8 mouse cellular contexts compared by ENCODE assay signal in the genomic region with DNA sequence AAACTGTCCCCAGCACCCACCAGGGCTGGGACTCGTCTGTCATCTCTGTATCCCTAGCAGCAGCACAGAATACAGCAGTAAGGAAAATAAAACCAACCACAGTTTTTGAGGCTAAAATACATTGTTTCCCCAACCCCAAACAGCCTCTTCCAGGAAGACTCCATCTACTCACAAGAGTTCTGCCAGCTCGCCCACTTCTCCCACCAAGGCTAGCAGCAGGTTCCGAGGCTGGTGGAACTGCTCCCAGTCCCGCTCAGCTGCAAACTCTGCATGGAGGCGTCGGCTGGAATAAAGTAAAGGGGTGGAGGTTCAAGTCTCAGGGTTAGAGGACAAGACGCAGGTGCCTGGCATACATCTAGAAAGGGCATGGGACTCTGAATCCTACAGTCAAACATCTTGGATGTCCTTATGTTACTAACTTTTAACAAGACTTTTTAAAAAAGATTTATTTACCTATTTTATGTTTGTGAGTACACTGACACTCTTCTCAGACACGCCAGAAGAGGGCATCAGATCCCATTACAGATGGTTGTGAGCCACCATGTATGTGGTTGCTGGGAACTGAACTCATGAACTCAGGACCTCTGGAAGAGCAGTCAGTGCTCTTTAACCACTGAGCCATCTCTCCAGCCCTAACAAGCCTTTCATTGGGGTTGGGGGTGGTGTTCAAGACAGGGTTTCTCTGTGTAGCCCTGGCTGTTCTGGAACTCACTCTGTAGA. TPM values are rescaled to one million over a fixed set of nuclear protein-coding genes. Genes with fewer than 3 reads are reported as not detected.
DNase-seq lines count a peak whose midpoint lies in the region; ATAC-seq and TF ChIP-seq lines count a peak whose summit lies in the region.

No protein-coding gene starts in this region.

- no peak for TF ChIP-seq EP300 in MEL (IDR thresholded peaks at IDR 0.05; ENCODE audit: low read depth in 1 of 2, low read length in 2 of 2)

- no peak overlapping the region for H3K9ac ChIP-seq in heart, embryonic 16.5 days (ENCODE audit: low read length)
- peak overlapping the region; percentile 84 for H3K9ac ChIP-seq in MEL (ENCODE audit: control insufficient read depth, low read depth, low read length, poor library complexity, severe bottlenecking)
- peak overlapping the region; percentile 75; the same call in 1 of the 2 replicates for H3K9ac ChIP-seq in hindbrain, embryonic 15.5 days
- 0 out of 2 replicates have a peak overlapping the region, but pooled peaks have one; percentile 20 for H3K9ac ChIP-seq in midbrain, embryonic 16.5 days (ENCODE audit: low read depth, low read length)

- no peak overlapping the region for H3K27ac ChIP-seq in heart, embryonic 16.5 days (ENCODE audit: low read length)
- H3K27ac ChIP-seq in MEL (ENCODE audit: control insufficient read depth, low read depth, low read length), result peak overlapping the region; percentile 6; the same call in 1 of the 2 replicates
- H3K27ac ChIP-seq in hindbrain, embryonic 15.5 days (replicated peaks), result no peak overlapping the region
- H3K27ac ChIP-seq in midbrain, embryonic 16.5 days (ENCODE audit: low read length), result no peak overlapping the region

- no peak; the same call in 1 of the 2 replicates for TF ChIP-seq RAD21 in MEL (IDR thresholded peaks at IDR 0.05; ENCODE audit: low read depth, low read length)

- H3K27me3 ChIP-seq in heart, embryonic 16.5 days (ENCODE audit: control insufficient read depth, insufficient read depth, low read length), result no peaks in the 10 kb centered on the region
- no peaks in the 10 kb centered on the region for H3K27me3 ChIP-seq in MEL (ENCODE audit: control insufficient read depth in 1 of 2, insufficient read depth in 2 of 2, low read length in 2 of 2)
- no peaks in the 10 kb centered on the region for H3K27me3 ChIP-seq in hindbrain, embryonic 15.5 days
- no peaks in the 10 kb centered on the region for H3K27me3 ChIP-seq in midbrain, embryonic 16.5 days (ENCODE audit: control insufficient read depth, insufficient read depth, low read depth, low read length)

- H3K4me3 ChIP-seq in heart, embryonic 16.5 days (ENCODE audit: low read length), result peak overlapping the region; percentile 80
- H3K4me3 ChIP-seq in MEL (ENCODE audit: control insufficient read depth in 1 of 2, insufficient read depth in 1 of 2, low read depth in 2 of 2, low read length in 2 of 2), result peak overlapping the region; percentile 65 to 92
- H3K4me3 ChIP-seq in hindbrain, embryonic 15.5 days, result peak overlapping the region; percentile 75
- H3K4me3 ChIP-seq in midbrain, embryonic 16.5 days (ENCODE audit: low read depth, low read length), result peak overlapping the region; percentile 59

- H3K9me3 ChIP-seq in heart, embryonic 16.5 days (replicated peaks; ENCODE audit: control insufficient read depth, low read length), result peaks cover 3% of the 10 kb centered on the region; the same call in 1 of the 2 replicates
- no peaks in the 10 kb centered on the region for H3K9me3 ChIP-seq in MEL (replicated peaks; ENCODE audit: insufficient read depth, low read length)
- no peaks in the 10 kb centered on the region for H3K9me3 ChIP-seq in hindbrain, embryonic 15.5 days
- no peaks in the 10 kb centered on the region for H3K9me3 ChIP-seq in midbrain, embryonic 16.5 days (replicated peaks; ENCODE audit: control insufficient read depth, low read length, poor library complexity, severe bottlenecking)

- DNase-seq in heart, adult 8-10 months (ENCODE audit: low spot score), result no peak
- peak; percentile 46 for DNase-seq in MEL (ENCODE audit: low read depth, low spot score)

- H3K79me2 ChIP-seq in MEL (ENCODE audit: control insufficient read depth, insufficient read depth, low read length, poor library complexity), result peaks cover 11% of the 10 kb centered on the region

- 70% methylated on average over 8 of the region's 8 CpGs for WGBS in heart, embryonic 16.5 days
- 77% methylated on average over 8 of the region's 8 CpGs for WGBS in hindbrain, embryonic 15.5 days
- 75% methylated on average over 8 of the region's 8 CpGs for WGBS in midbrain, embryonic 16.5 days

- H3K4me1 ChIP-seq in heart, embryonic 16.5 days (ENCODE audit: control insufficient read depth, insufficient read depth, low read length), result peaks cover 11% of the 10 kb centered on the region
- peaks cover 19 to 40% of the 10 kb centered on the region in 2 experiments for H3K4me1 ChIP-seq in MEL (ENCODE audit: control insufficient read depth in 1 of 2, insufficient read depth in 2 of 2, low read length in 2 of 2)
- peaks cover 27% of the 10 kb centered on the region for H3K4me1 ChIP-seq in hindbrain, embryonic 15.5 days (replicated peaks)
- H3K4me1 ChIP-seq in midbrain, embryonic 16.5 days (ENCODE audit: control insufficient read depth, insufficient read depth, low read length), result peaks cover 19% of the 10 kb centered on the region

- no peak for TF ChIP-seq POLR2A in MEL (IDR thresholded peaks at IDR 0.05; ENCODE audit: control insufficient read depth in 1 of 2, insufficient read depth in 1 of 2, low read depth in 1 of 2, low read length in 2 of 2, poor library complexity in 1 of 2)

- H3K36me3 ChIP-seq in heart, embryonic 16.5 days (ENCODE audit: control insufficient read depth, insufficient read depth), result no peaks in the 10 kb centered on the region
- peaks cover 0 to 41% of the 10 kb centered on the region in 2 experiments; a peak in 2 of 4 replicates for H3K36me3 ChIP-seq in MEL (ENCODE audit: control insufficient read depth in 1 of 2, insufficient read depth in 2 of 2, low read length in 2 of 2)
- H3K36me3 ChIP-seq in hindbrain, embryonic 15.5 days, result no peaks in the 10 kb centered on the region
- no peaks in the 10 kb centered on the region for H3K36me3 ChIP-seq in midbrain, embryonic 16.5 days (ENCODE audit: control insufficient read depth, insufficient read depth, low read length)

- no peak for ATAC-seq in heart, embryonic 16.5 days (replicated peaks; ENCODE audit: extremely low read depth, insufficient read depth, low FRiP score)
- ATAC-seq in hindbrain, embryonic 15.5 days (ENCODE audit: low FRiP score, low read depth), result no peak
- ATAC-seq in midbrain, embryonic 16.5 days, result no peak
- ATAC-seq in granulocyte monocyte progenitor cell, adult 5-6 weeks (replicated peaks; ENCODE audit: poor library complexity, severe bottlenecking), result no peak
- ATAC-seq in monocyte, adult 5-6 weeks (replicated peaks; ENCODE audit: insufficient number of reproducible peaks, low FRiP score, low TSS enrichment, poor library complexity, severe bottlenecking), result no peak
- ATAC-seq in inflammation-experienced regulatory T-cells, adult 6 months, result no peak

- TF ChIP-seq CTCF in MEL (IDR thresholded peaks at IDR 0.05 in 2 of 3, conservative IDR thresholded peaks at IDR 0.05 in 1 of 3; ENCODE audit: control insufficient read depth in 1 of 3, insufficient read depth in 1 of 3, low read depth in 2 of 3, low read length in 3 of 3, poor library complexity in 1 of 3, severe bottlenecking in 1 of 3), result peak in 1 of 3 experiments; percentile 30; a peak in 1 of 6 replicates

- peak overlapping the region; percentile 87 for H3K4me2 ChIP-seq in heart, embryonic 16.5 days (ENCODE audit: low read depth, low read length)
- peak overlapping the region; percentile 89 for H3K4me2 ChIP-seq in hindbrain, embryonic 15.5 days
- peak overlapping the region; percentile 73 for H3K4me2 ChIP-seq in midbrain, embryonic 16.5 days (ENCODE audit: low read length)

RNA-seq across cellular contexts. Expression of gene Dctpp1, which starts 1.2 kb away (rescaled TPM):
- 129 and 142 TPM in 2 replicates for polyA plus RNA-seq in heart, embryonic 16.5 days (2015; fragmentation: Nextera tagmentation; extraction: Ambion mirVana)
- total RNA-seq in heart, adult 8-10 months (2022), result 10 to 100 TPM; 40.5 to 45.6 (median 40.9) TPM
- 238 and 253 TPM in 2 replicates for total RNA-seq in MEL (2012; rRNA removed)
- 100 to 1,000 TPM in 1 of 2 experiments, not detected in 1; 290 TPM for polyA plus RNA-seq in MEL (2012; ENCODE audit: insufficient read depth in 1 of 2, insufficient read length in 2 of 2, low read depth in 1 of 2, low replicate concordance in 2 of 2, missing spikeins in 1 of 2)
- polyA plus RNA-seq in hindbrain, embryonic 15.5 days (2015; fragmentation: Nextera tagmentation; extraction: Ambion mirVana), result 122 TPM in 2 replicates
- polyA plus RNA-seq in midbrain, embryonic 16.5 days (2015; fragmentation: Nextera tagmentation; extraction: Ambion mirVana), result 112 and 120 TPM in 2 replicates
- total RNA-seq in granulocyte monocyte progenitor cell, adult 5-6 weeks (2014; fragmentation: Nextera tagmentation), result 99.5 and 126 TPM in 2 replicates
- 68.9 and 72.0 TPM in 2 replicates for total RNA-seq in granulocyte monocyte progenitor cell, adult 5-6 weeks (2017)
- 9.6 to 13.3 TPM (median 9.9 TPM) in 3 replicates for total RNA-seq in monocyte, adult 5-6 weeks (2017)
- polyA plus RNA-seq in inflammation-experienced regulatory T-cells, adult 6 months (2017; shearing (Covaris generic)), result 10 to 100 TPM; 37.2 to 88.3 (median 51.2) TPM

RNA-seq across cellular contexts. Expression of gene Sephs2, which starts 14.5 kb away (rescaled TPM):
- polyA plus RNA-seq in heart, embryonic 16.5 days (2015; fragmentation: Nextera tagmentation; extraction: Ambion mirVana), result 48.7 and 52.8 TPM in 2 replicates
- 10 to 100 TPM; 24.2 to 31.6 (median 31.0) TPM for total RNA-seq in heart, adult 8-10 months (2022)
- 177 and 182 TPM in 2 replicates for total RNA-seq in MEL (2012; rRNA removed)
- 100 to 1,000 TPM in 1 of 2 experiments, not detected in 1; 109 TPM for polyA plus RNA-seq in MEL (2012; ENCODE audit: insufficient read depth in 1 of 2, insufficient read length in 2 of 2, low read depth in 1 of 2, low replicate concordance in 2 of 2, missing spikeins in 1 of 2)
- 61.5 and 63.7 TPM in 2 replicates for polyA plus RNA-seq in hindbrain, embryonic 15.5 days (2015; fragmentation: Nextera tagmentation; extraction: Ambion mirVana)
- 59.4 and 59.7 TPM in 2 replicates for polyA plus RNA-seq in midbrain, embryonic 16.5 days (2015; fragmentation: Nextera tagmentation; extraction: Ambion mirVana)
- 63.0 and 70.4 TPM in 2 replicates for total RNA-seq in granulocyte monocyte progenitor cell, adult 5-6 weeks (2014; fragmentation: Nextera tagmentation)
- total RNA-seq in granulocyte monocyte progenitor cell, adult 5-6 weeks (2017), result 158 and 176 TPM in 2 replicates
- 139 to 200 TPM (median 191 TPM) in 3 replicates for total RNA-seq in monocyte, adult 5-6 weeks (2017)
- polyA plus RNA-seq in inflammation-experienced regulatory T-cells, adult 6 months (2017; shearing (Covaris generic)), result 10 to 100 TPM; 19.4 to 45.4 (median 28.6) TPM

RNA-seq across cellular contexts. Expression of gene Zfp771, which starts 15.3 kb away (rescaled TPM):
- 38.0 and 39.6 TPM in 2 replicates for polyA plus RNA-seq in heart, embryonic 16.5 days (2015; fragmentation: Nextera tagmentation; extraction: Ambion mirVana)
- 10 to 100 TPM; 15.3 to 21.7 (median 17.1) TPM for total RNA-seq in heart, adult 8-10 months (2022)
- 33.4 and 37.6 TPM in 2 replicates for total RNA-seq in MEL (2012; rRNA removed)
- 10 to 100 TPM in 1 of 2 experiments, not detected in 1; 58.3 TPM for polyA plus RNA-seq in MEL (2012; ENCODE audit: insufficient read depth in 1 of 2, insufficient read length in 2 of 2, low read depth in 1 of 2, low replicate concordance in 2 of 2, missing spikeins in 1 of 2)
- polyA plus RNA-seq in hindbrain, embryonic 15.5 days (2015; fragmentation: Nextera tagmentation; extraction: Ambion mirVana), result 72.0 and 80.9 TPM in 2 replicates
- 64.5 and 70.4 TPM in 2 replicates for polyA plus RNA-seq in midbrain, embryonic 16.5 days (2015; fragmentation: Nextera tagmentation; extraction: Ambion mirVana)
- 4.9 and 7.8 TPM in 2 replicates for total RNA-seq in granulocyte monocyte progenitor cell, adult 5-6 weeks (2014; fragmentation: Nextera tagmentation)
- 5.9 and 10.6 TPM in 2 replicates for total RNA-seq in granulocyte monocyte progenitor cell, adult 5-6 weeks (2017)
- total RNA-seq in monocyte, adult 5-6 weeks (2017), result 0.57 to 3.9 TPM (median 2.9 TPM) in 3 replicates
- 1 to 10 TPM in 1 of 3 experiments, under 1 TPM in 1, not detected in 1; 0.46 to 1.5 TPM for polyA plus RNA-seq in inflammation-experienced regulatory T-cells, adult 6 months (2017; shearing (Covaris generic))

RNA-seq across cellular contexts. Expression of gene Sept1, which starts 26.4 kb away (rescaled TPM):
- polyA plus RNA-seq in heart, embryonic 16.5 days (2015; fragmentation: Nextera tagmentation; extraction: Ambion mirVana), result 35.1 and 57.5 TPM in 2 replicates
- 1 to 10 TPM; 2.1 to 3.9 (median 2.6) TPM for total RNA-seq in heart, adult 8-10 months (2022)
- total RNA-seq in MEL (2012; rRNA removed), result 30.6 and 41.3 TPM in 2 replicates
- 100 to 1,000 TPM in 1 of 2 experiments, not detected in 1; 116 TPM for polyA plus RNA-seq in MEL (2012; ENCODE audit: insufficient read depth in 1 of 2, insufficient read length in 2 of 2, low read depth in 1 of 2, low replicate concordance in 2 of 2, missing spikeins in 1 of 2)
- polyA plus RNA-seq in hindbrain, embryonic 15.5 days (2015; fragmentation: Nextera tagmentation; extraction: Ambion mirVana), result 18.4 and 19.3 TPM in 2 replicates
- polyA plus RNA-seq in midbrain, embryonic 16.5 days (2015; fragmentation: Nextera tagmentation; extraction: Ambion mirVana), result 14.3 and 15.5 TPM in 2 replicates
- total RNA-seq in granulocyte monocyte progenitor cell, adult 5-6 weeks (2014; fragmentation: Nextera tagmentation), result 17.1 and 23.3 TPM in 2 replicates
- total RNA-seq in granulocyte monocyte progenitor cell, adult 5-6 weeks (2017), result 29.1 and 33.3 TPM in 2 replicates
- total RNA-seq in monocyte, adult 5-6 weeks (2017), result 117 to 359 TPM (median 130 TPM) in 3 replicates
- polyA plus RNA-seq in inflammation-experienced regulatory T-cells, adult 6 months (2017; shearing (Covaris generic)), result 100 to 1,000 TPM; 783 to 927 (median 807) TPM

RNA-seq across cellular contexts. Expression of gene Zfp553, which starts 26.5 kb away (rescaled TPM):
- 21.0 and 21.9 TPM in 2 replicates for polyA plus RNA-seq in heart, embryonic 16.5 days (2015; fragmentation: Nextera tagmentation; extraction: Ambion mirVana)
- 1 to 10 TPM; 5.2 to 6.4 (median 5.8) TPM for total RNA-seq in heart, adult 8-10 months (2022)
- total RNA-seq in MEL (2012; rRNA removed), result 13.9 and 14.6 TPM in 2 replicates
- 10 to 100 TPM in 1 of 2 experiments, not detected in 1; 19.0 TPM for polyA plus RNA-seq in MEL (2012; ENCODE audit: insufficient read depth in 1 of 2, insufficient read length in 2 of 2, low read depth in 1 of 2, low replicate concordance in 2 of 2, missing spikeins in 1 of 2)
- polyA plus RNA-seq in hindbrain, embryonic 15.5 days (2015; fragmentation: Nextera tagmentation; extraction: Ambion mirVana), result 51.9 and 56.2 TPM in 2 replicates
- 48.7 and 54.9 TPM in 2 replicates for polyA plus RNA-seq in midbrain, embryonic 16.5 days (2015; fragmentation: Nextera tagmentation; extraction: Ambion mirVana)
- total RNA-seq in granulocyte monocyte progenitor cell, adult 5-6 weeks (2014; fragmentation: Nextera tagmentation), result 6.0 and 18.7 TPM in 2 replicates
- total RNA-seq in granulocyte monocyte progenitor cell, adult 5-6 weeks (2017), result 11.4 and 12.0 TPM in 2 replicates
- 3.9 to 9.8 TPM (median 5.7 TPM) in 3 replicates for total RNA-seq in monocyte, adult 5-6 weeks (2017)
- polyA plus RNA-seq in inflammation-experienced regulatory T-cells, adult 6 months (2017; shearing (Covaris generic)), result 1 to 10 TPM; 3.3 to 6.8 (median 4.6) TPM

Comparison
In these comparisons a context has a peak if more than half of its experiments do, and no peak if none do; other contexts are left out.
1. RNA of gene Zfp771, which starts 15.3 kb away (polyA plus RNA-seq): 72.0 to 80.9 TPM in hindbrain, embryonic 15.5 days, 64.5 to 70.4 TPM in midbrain, embryonic 16.5 days, 58.3 TPM in MEL and 38.0 to 39.6 TPM in heart, embryonic 16.5 days; 0.46 to 1.5 TPM in inflammation-experienced regulatory T-cells, adult 6 months; every median in the first group is over 10 times any median in the second.
2. Peak in every context shown above with its lines, with median percentiles within 50 percentile points of each other: H3K4me2 ChIP-seq and H3K4me3 ChIP-seq.